Mouse (Mus musculus) myocyte (in vitro differentiated cells): Measurements from ENCODE around the gene Mettl15.

Source experiments
- CEBPB ChIP-seq: IDR thresholded peaks from 2 replicates; pipeline ENCODE4 v1.6.1; 2011; ENCODE audit warnings: mild to moderate bottlenecking, moderate library complexity; ENCODE audit not compliant: poor library complexity, insufficient read depth, severe bottlenecking
- E2F4 ChIP-seq: IDR thresholded peaks from one replicate; pipeline ENCODE4 v1.6.1; 2011; ENCODE audit warnings: mild to moderate bottlenecking, control low read depth, moderate library complexity; ENCODE audit not compliant: insufficient read depth
- MAX ChIP-seq: IDR thresholded peaks from one replicate; pipeline ENCODE4 v1.6.1; 2011; ENCODE audit warnings: low read depth, mild to moderate bottlenecking, control low read depth
- MYOD1 ChIP-seq, 3 experiments: IDR thresholded peaks; one replicate each; pipeline ENCODE4 v1.6.1; 2011; ENCODE audit warnings: control low read depth in 2 of 3, low read depth in 2 of 3, mild to moderate bottlenecking in 2 of 3, moderate library complexity in 1 of 3; ENCODE audit not compliant: insufficient read length in 2 of 3, control insufficient read depth in 1 of 3
- MYOG ChIP-seq, 3 experiments: IDR thresholded peaks; one replicate each; pipeline ENCODE4 v1.6.1; 2011; ENCODE audit warnings: control low read depth in 2 of 3, low read depth in 2 of 3, mild to moderate bottlenecking in 2 of 3; ENCODE audit not compliant: insufficient read length in 2 of 3, control insufficient read depth in 1 of 3, insufficient read depth in 1 of 3
- POLR2A ChIP-seq: IDR thresholded peaks from one replicate; pipeline ENCODE4 v1.6.1; 2011; ENCODE audit warnings: low read depth, mild to moderate bottlenecking, control low read depth, moderate library complexity; ENCODE audit not compliant: insufficient read length
- POLR2AphosphoS2 ChIP-seq: IDR thresholded peaks from one replicate; pipeline ENCODE4 v1.6.1; 2011; ENCODE audit warnings: low read depth, control low read depth; ENCODE audit not compliant: insufficient read length
- REST ChIP-seq: IDR thresholded peaks from one replicate; pipeline ENCODE4 v1.6.1; 2011; ENCODE audit warnings: mild to moderate bottlenecking, control low read depth, moderate library complexity; ENCODE audit not compliant: insufficient read depth, insufficient read length
- SRF ChIP-seq: IDR thresholded peaks from one replicate; pipeline ENCODE4 v1.6.1; 2011; ENCODE audit warnings: low read depth; ENCODE audit not compliant: control insufficient read depth, insufficient read length
- TCF12 ChIP-seq: IDR thresholded peaks from one replicate; pipeline ENCODE4 v1.6.1; 2011; ENCODE audit warnings: mild to moderate bottlenecking, control low read depth; ENCODE audit not compliant: poor library complexity, insufficient read depth, severe bottlenecking
- TCF3 ChIP-seq: IDR thresholded peaks from one replicate; pipeline ENCODE4 v1.6.1; 2011; ENCODE audit warnings: low read depth, control low read depth; ENCODE audit not compliant: insufficient read length
- USF1 ChIP-seq: IDR thresholded peaks from one replicate; pipeline ENCODE4 v1.6.1; 2011; ENCODE audit warnings: low read depth, mild to moderate bottlenecking, control low read depth, moderate library complexity

DNA sequence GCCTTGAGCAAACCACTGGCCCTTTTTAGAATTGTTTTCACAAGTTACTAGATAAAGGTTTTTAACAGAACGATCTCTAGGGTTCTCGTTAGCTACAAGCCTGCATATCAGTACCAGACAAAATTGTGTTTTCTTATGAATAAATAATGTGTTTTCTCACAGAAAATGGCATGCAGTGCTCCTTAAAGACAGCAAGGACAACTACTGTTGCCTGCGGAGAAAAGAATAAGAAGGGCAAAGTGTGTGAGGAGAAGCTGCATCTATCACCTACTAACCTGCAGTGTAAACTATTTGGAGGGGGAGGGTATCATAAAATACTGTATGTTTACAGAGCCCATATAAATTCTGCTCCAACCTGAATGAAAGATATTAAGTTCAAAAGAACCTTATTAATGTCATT, 150.6 kb downstream of the Mettl15 start:
- no peak for TF ChIP-seq USF1
- TF ChIP-seq TCF3 = no peak
- no peak for TF ChIP-seq POLR2A
- TF ChIP-seq MAX = no peak
- no peak for TF ChIP-seq MYOG (IDR thresholded peaks at IDR 0.05; ENCODE audit: control insufficient read depth in 1 of 3, insufficient read depth in 1 of 3, insufficient read length in 2 of 3, low read depth in 2 of 3)
- TF ChIP-seq E2F4 = no peak
- TF ChIP-seq TCF12 = no peak
- TF ChIP-seq POLR2AphosphoS2 = no peak
- no peak for TF ChIP-seq SRF
- no peak for TF ChIP-seq CEBPB
- TF ChIP-seq MYOD1 (IDR thresholded peaks at IDR 0.05; ENCODE audit: control insufficient read depth in 1 of 3, insufficient read length in 2 of 3, low read depth in 2 of 3) = no peak
- no peak for TF ChIP-seq REST
